Mouse (Mus musculus) midbrain, embryonic 15.5 days (tissue): ENCODE results near the gene Bcar1. TPM values are rescaled to one million over a fixed set of nuclear protein-coding genes. Genes with fewer than 3 reads are reported as not detected.

Source experiments
- ATAC-seq: fragments of 200-750 bp; cut with Nextera tagmentation; replicated peaks from 2 replicates; pipeline ENCODE4 v1.8.0; 2017; ENCODE audit warnings: moderate TSS enrichment
- H3K27ac ChIP-seq: fragments of 300-500 bp; sonication (generic); 2 replicates; pipeline ENCODE4 v1.5.1; 2015; ENCODE audit warnings: mild to moderate bottlenecking, inconsistent platforms
- H3K27me3 ChIP-seq: fragments of 300-500 bp; sonication (generic); replicated peaks from 2 replicates; pipeline ENCODE4 v1.6.1; 2015; ENCODE audit warnings: inconsistent platforms
- H3K36me3 ChIP-seq: fragments of 300-500 bp; sonication (generic); replicated peaks from 2 replicates; pipeline ENCODE4 v1.6.1; 2015; ENCODE audit warnings: inconsistent platforms
- H3K4me1 ChIP-seq: fragments of 300-500 bp; sonication (generic); 2 replicates; pipeline ENCODE4 v1.6.1; 2015; ENCODE audit warnings: inconsistent platforms
- H3K4me2 ChIP-seq: fragments of 300-500 bp; sonication (generic); 2 replicates; pipeline ENCODE4 v1.6.1; 2015; ENCODE audit warnings: inconsistent platforms, mild to moderate bottlenecking, moderate library complexity
- H3K4me3 ChIP-seq: fragments of 300-500 bp; sonication (generic); 2 replicates; pipeline ENCODE4 v1.5.1; 2015; ENCODE audit warnings: mild to moderate bottlenecking, inconsistent platforms
- H3K9ac ChIP-seq: fragments of 300-500 bp; sonication (generic); 2 replicates; pipeline ENCODE4 v1.6.1; 2015; ENCODE audit warnings: mild to moderate bottlenecking, inconsistent platforms
- H3K9me3 ChIP-seq: fragments of 300-500 bp; sonication (generic); 2 replicates; pipeline ENCODE4 v1.6.1; 2016; ENCODE audit warnings: inconsistent platforms
- WGBS: fragments of 180-500 bp; shearing (Covaris S2); methylation state at CpG from one replicate; pipeline ENCODE4 v1.1.7; 2015; ENCODE audit warnings: mixed read lengths; 5-methylcytosine and 5-hydroxymethylcytosine counted together
- polyA plus RNA-seq: library from polyadenylated mRNA; unstranded; fragments of >200 nt; fragmentation: Nextera tagmentation; extraction: Ambion mirVana; gene quantifications from 2 replicates; pipeline ENCODE4 v1.2.1, GENCODE M21; 2015

Bcar1 gene
- polyA plus RNA-seq, 1 experiment from 2014 or later, result 51.9 TPM

GRCm38 (mm10) chr8:111705699-111706098 lies 37.9 kb downstream of the Bcar1 start:
- no peak for ATAC-seq
- WGBS, result 58% methylated on average over 5 of the region's 5 CpGs
- peaks cover 4% of the 10 kb centered on the region; the same call in 1 of the 2 replicates for H3K36me3 ChIP-seq
- no peaks in the 10 kb centered on the region for H3K4me1 ChIP-seq
- no peak overlapping the region for H3K4me3 ChIP-seq
- H3K4me2 ChIP-seq, result no peak overlapping the region
- no peaks in the 10 kb centered on the region for H3K9me3 ChIP-seq
- no peaks in the 10 kb centered on the region for H3K27me3 ChIP-seq
- no peak overlapping the region for H3K27ac ChIP-seq
- H3K9ac ChIP-seq, result no peak overlapping the region

DNA sequence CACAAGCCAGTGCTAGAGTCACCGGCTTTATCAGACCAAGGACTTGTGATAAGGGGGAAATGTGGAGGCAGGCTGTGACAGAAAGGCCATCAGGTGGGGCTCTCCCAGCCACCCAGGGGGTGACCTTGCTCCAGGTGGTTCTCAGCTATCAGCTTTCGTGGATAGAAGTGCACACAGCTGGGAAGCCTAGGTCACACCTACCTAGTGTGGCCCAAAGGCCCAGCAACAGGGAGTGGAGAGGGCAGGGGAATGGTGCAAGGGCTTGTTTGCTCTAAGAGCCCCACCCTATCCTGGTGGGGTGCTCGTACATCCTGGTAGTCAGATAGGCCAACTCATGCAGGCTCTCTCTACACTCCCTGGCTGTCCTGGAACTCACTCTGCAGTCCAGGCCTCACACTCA lies 38.4 kb downstream of the Bcar1 start:
- H3K4me3 ChIP-seq, result no peak overlapping the region
- WGBS, result 79% methylated on average over 3 of the region's 3 CpGs
- no peak overlapping the region for H3K9ac ChIP-seq
- H3K36me3 ChIP-seq, result no peaks in the 10 kb centered on the region; the same call in 1 of the 2 replicates
- ATAC-seq, result no peak
- no peak overlapping the region for H3K27ac ChIP-seq
- H3K9me3 ChIP-seq, result no peaks in the 10 kb centered on the region
- no peak overlapping the region for H3K4me2 ChIP-seq
- H3K4me1 ChIP-seq, result no peaks in the 10 kb centered on the region
- H3K27me3 ChIP-seq, result no peaks in the 10 kb centered on the region

DNA sequence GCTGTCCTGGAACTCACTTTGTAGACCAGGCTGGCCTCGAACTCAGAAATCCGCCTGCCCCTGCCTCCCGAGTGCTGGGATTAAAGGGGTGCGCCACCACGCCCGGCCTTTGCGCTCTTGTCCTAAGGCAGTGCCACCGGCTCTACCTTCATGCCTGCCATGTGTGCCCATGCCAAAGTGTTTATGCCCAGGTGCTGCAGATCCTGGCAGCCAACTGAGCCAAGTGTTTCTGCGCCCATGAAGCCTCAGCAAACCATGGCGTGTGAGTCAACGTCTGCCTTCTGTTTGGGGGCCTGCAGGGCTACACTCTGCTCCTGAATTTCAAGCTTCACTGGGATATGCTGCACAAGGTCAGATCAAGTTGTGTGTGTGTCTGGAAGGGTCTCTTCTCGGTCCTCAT lies 39.0 kb downstream of the Bcar1 start:
- no peak for ATAC-seq
- Histone ChIP-seq H3K9ac (no peak overlapping the region), H3K4me2 (no peak overlapping the region), H3K4me1 (no peaks in the 10 kb centered on the region), H3K27ac (no peak overlapping the region), H3K36me3 (no peaks in the 10 kb centered on the region; the same call in 1 of the 2 replicates), H3K4me3 (no peak overlapping the region), H3K9me3 (no peaks in the 10 kb centered on the region), H3K27me3 (no peaks in the 10 kb centered on the region)
- WGBS, result 93% methylated on average over 12 of the region's 12 CpGs

- ATAC-seq, result no peak
- Histone ChIP-seq H3K9me3 (no peaks in the 10 kb centered on the region), H3K4me3 (no peak overlapping the region), H3K27me3 (no peaks in the 10 kb centered on the region), H3K36me3 (no peaks in the 10 kb centered on the region), H3K4me1 (no peaks in the 10 kb centered on the region), H3K27ac (no peak overlapping the region), H3K9ac (no peak overlapping the region), H3K4me2 (no peak overlapping the region)
- 81% methylated on average over 9 of the region's 9 CpGs for WGBS
These were observed 42.2 kb downstream of the Bcar1 start for GRCm38 (mm10) chr8:111701380-111701779.

- Histone ChIP-seq H3K4me1 (no peaks in the 10 kb centered on the region), H3K4me3 (no peak overlapping the region)
These were observed 42.9 kb downstream of the Bcar1 start for GRCm38 (mm10) chr8:111700740-111701139.

GRCm38 (mm10) chr8:111700201-111700600 lies 43.4 kb downstream of the Bcar1 start:
- H3K9me3 ChIP-seq, result no peaks in the 10 kb centered on the region
- no peaks in the 10 kb centered on the region for H3K36me3 ChIP-seq
- no peaks in the 10 kb centered on the region for H3K4me1 ChIP-seq
- no peak overlapping the region for H3K4me2 ChIP-seq
- no peak for ATAC-seq
- H3K27me3 ChIP-seq, result no peaks in the 10 kb centered on the region
- no peak overlapping the region for H3K9ac ChIP-seq
- H3K4me3 ChIP-seq, result no peak overlapping the region
- no peak overlapping the region for H3K27ac ChIP-seq
- WGBS, result 82% methylated on average over 3 of the region's 3 CpGs

More at GRCm38 (mm10) chr8:111700740-111701139, 42.9 kb downstream of the Bcar1 start:
- H3K9ac ChIP-seq, result no peak overlapping the region
- ATAC-seq, result no peak
- H3K4me2 ChIP-seq, result no peak overlapping the region
- H3K27ac ChIP-seq, result no peak overlapping the region
- H3K9me3 ChIP-seq, result no peaks in the 10 kb centered on the region
- H3K27me3 ChIP-seq, result no peaks in the 10 kb centered on the region
- 91% methylated on average over 5 of the region's 5 CpGs for WGBS
- no peaks in the 10 kb centered on the region for H3K36me3 ChIP-seq

DNA sequence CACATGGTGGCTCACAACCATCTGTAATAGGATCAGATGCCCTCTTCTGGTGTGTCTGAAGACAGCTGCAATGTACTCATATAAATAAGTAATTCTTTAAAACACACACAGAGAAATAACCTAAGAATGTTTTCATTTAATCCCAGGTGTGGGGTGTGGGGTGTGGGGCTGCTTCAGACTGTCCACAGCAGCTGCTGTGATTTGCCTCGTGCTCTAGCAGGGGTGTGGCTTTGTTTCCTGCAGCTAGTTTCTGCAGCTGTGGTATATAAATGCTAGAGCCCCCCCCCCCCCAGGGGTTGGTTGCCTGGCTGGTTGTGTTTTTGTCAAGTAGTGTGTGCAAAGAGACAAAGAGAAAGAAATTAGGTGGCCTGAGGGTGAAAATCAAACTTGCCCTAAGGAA lies 44.6 kb downstream of the Bcar1 start:
- no peak overlapping the region for H3K27ac ChIP-seq
- H3K9me3 ChIP-seq, result no peaks in the 10 kb centered on the region
- WGBS, result 53% methylated on average over 1 of the region's 1 CpGs
- no peak overlapping the region for H3K9ac ChIP-seq
- no peaks in the 10 kb centered on the region for H3K36me3 ChIP-seq
- no peak for ATAC-seq
- H3K4me1 ChIP-seq, result no peaks in the 10 kb centered on the region
- H3K27me3 ChIP-seq, result no peaks in the 10 kb centered on the region
- H3K4me2 ChIP-seq, result no peak overlapping the region
- H3K4me3 ChIP-seq, result no peak overlapping the region

GRCm38 (mm10) chr8:111697655-111698054 lies 46.0 kb downstream of the Bcar1 start:
- Histone ChIP-seq H3K4me3 (no peak overlapping the region), H3K27ac (no peak overlapping the region), H3K4me2 (no peak overlapping the region), H3K9me3 (no peaks in the 10 kb centered on the region), H3K27me3 (no peaks in the 10 kb centered on the region), H3K9ac (no peak overlapping the region), H3K4me1 (no peaks in the 10 kb centered on the region), H3K36me3 (no peaks in the 10 kb centered on the region)
- no peak for ATAC-seq
- 80% methylated on average over 10 of the region's 10 CpGs for WGBS

DNA sequence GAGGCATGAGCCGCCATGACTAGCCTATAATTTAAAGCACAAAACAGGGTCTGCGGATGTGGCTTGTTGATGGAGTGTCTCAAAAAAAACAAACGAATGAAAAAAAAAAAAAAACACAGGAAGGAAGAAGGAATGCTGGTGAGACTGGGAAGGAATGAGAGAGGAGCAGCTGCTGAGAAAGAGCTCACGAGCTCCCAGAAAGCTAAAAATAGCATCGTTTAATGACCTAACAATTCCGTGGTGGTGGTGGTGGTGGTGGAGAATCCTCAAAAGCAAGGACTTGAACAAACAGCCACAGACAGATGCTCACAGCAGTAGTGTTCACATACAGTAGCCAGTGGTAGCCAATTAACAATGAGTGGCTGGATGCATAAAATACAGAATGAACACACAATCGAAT lies 48.2 kb downstream of the Bcar1 start:
- Histone ChIP-seq H3K27me3 (no peaks in the 10 kb centered on the region), H3K4me1 (no peaks in the 10 kb centered on the region), H3K9me3 (no peaks in the 10 kb centered on the region), H3K4me3 (no peak overlapping the region), H3K4me2 (no peak overlapping the region), H3K9ac (no peak overlapping the region), H3K36me3 (no peaks in the 10 kb centered on the region), H3K27ac (no peak overlapping the region)
- 80% methylated on average over 7 of the region's 7 CpGs for WGBS
- ATAC-seq, result no peak

DNA sequence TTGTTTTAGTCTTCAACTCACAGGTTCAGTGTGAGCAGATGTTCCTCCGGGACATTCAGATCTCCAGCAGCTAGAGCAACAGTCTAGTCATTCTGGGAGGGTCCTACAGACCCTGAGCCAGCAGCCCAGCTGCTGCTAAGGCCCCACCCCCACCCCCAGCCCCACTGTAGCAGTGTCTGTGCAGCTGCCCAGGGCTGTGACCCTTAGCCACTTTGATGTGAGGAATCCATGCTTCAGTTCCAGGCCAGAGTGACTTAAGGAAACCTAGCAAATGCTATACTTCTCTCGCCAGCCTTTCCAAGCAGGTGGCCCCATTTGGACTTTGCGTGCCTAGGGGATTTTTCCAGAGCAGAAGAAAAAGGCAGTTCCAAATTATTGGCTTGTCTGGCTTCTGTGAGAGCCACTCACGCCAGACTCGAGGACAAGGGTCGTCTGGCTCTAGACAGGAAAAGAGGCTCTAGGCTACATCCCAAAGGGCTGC lies 50.3 kb downstream of the Bcar1 start:
- no peak for ATAC-seq
- Histone ChIP-seq H3K4me3 (no peak overlapping the region), H3K27ac (no peak overlapping the region), H3K9me3 (no peaks in the 10 kb centered on the region), H3K36me3 (no peaks in the 10 kb centered on the region), H3K4me1 (no peaks in the 10 kb centered on the region), H3K27me3 (no peaks in the 10 kb centered on the region), H3K9ac (no peak overlapping the region), H3K4me2 (no peak overlapping the region)
- WGBS, result 63% methylated on average over 6 of the region's 6 CpGs

DNA sequence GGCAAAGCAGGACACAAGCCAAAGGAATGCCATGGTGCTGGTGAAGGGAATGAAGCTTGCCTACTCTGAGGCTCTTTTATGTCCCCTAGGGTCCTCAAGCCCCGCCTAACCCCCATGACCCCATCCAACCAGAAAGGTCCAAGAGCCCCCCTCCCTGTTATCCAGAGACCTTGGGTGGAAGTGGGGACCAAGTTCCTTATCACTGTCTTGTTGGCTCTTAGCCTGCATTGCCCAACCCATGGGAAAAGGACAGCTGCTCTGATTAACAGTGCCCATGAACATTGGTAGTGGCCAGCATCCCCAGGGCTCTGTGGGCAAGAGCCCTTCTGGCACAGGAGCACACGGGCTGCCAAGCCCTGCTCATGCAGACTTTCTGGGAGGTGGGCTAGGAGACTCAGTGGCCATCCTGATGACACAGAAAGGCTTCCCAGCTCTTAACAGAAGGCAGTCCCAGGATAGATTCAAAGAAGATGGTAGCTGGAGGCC lies 52.6 kb downstream of the Bcar1 start, which contains the start of gene Ctrb1:
Ctrb1 (minus strand) TSS at position 51 of the 486 bp plus-strand sequence.
- WGBS, result 87% methylated on average over 2 of the region's 2 CpGs
- Histone ChIP-seq H3K4me2 (no peak within 1 kb of the TSS), H3K27ac (no peak within 1 kb of the TSS), H3K4me3 (no peak within 1 kb of the TSS), H3K9me3 (no peaks in the 10 kb centered on the region), H3K27me3 (no peaks in the 10 kb centered on the region), H3K9ac (no peak within 1 kb of the TSS), H3K36me3 (no peaks in the 10 kb centered on the region), H3K4me1 (no peaks in the 10 kb centered on the region)
- no peak for ATAC-seq

GRCm38 (mm10) chr8:111686881-111687280 lies 56.7 kb downstream of the Bcar1 start:
- WGBS, result 88% methylated on average over 13 of the region's 13 CpGs
- no peak overlapping the region for H3K4me3 ChIP-seq
- H3K36me3 ChIP-seq, result no peaks in the 10 kb centered on the region
- no peak overlapping the region for H3K4me2 ChIP-seq
- H3K27me3 ChIP-seq, result no peaks in the 10 kb centered on the region
- no peak overlapping the region for H3K27ac ChIP-seq
- no peaks in the 10 kb centered on the region for H3K9me3 ChIP-seq
- ATAC-seq, result no peak
- H3K4me1 ChIP-seq, result no peaks in the 10 kb centered on the region
- no peak overlapping the region for H3K9ac ChIP-seq

- WGBS, result 33% methylated on average over 9 of the region's 9 CpGs
- H3K9ac ChIP-seq, result no peak overlapping the region
- H3K27ac ChIP-seq, result no peak overlapping the region
- H3K4me3 ChIP-seq, result no peak overlapping the region
- no peaks in the 10 kb centered on the region for H3K9me3 ChIP-seq
- H3K27me3 ChIP-seq, result no peaks in the 10 kb centered on the region
- no peak for ATAC-seq
- H3K36me3 ChIP-seq, result no peaks in the 10 kb centered on the region
- no peak overlapping the region for H3K4me2 ChIP-seq
- no peaks in the 10 kb centered on the region for H3K4me1 ChIP-seq
These were observed 61.1 kb downstream of the Bcar1 start for GRCm38 (mm10) chr8:111682521-111682920.
